Mouse (Mus musculus) gastrocnemius, postnatal 25 days (tissue): Measurements from ENCODE around the gene Fam155a. TPM values are rescaled to one million over a fixed set of nuclear protein-coding genes. Genes with fewer than 3 reads are reported as not detected.

ENCODE experiments used
- DNase-seq: peaks from one replicate; pipeline ENCODE4 v3.0.0; 2022
- total RNA-seq, 2 experiments: library from RNA; stranded (reverse); gene quantifications; 1 replicate in 1 of 2; 2 replicates in 1 of 2; pipeline ENCODE4 v1.2.3; 2021

Fam155a gene
- total RNA-seq, 2 experiments from 2014 or later: 0.08 TPM; not detected in 1

DNA sequence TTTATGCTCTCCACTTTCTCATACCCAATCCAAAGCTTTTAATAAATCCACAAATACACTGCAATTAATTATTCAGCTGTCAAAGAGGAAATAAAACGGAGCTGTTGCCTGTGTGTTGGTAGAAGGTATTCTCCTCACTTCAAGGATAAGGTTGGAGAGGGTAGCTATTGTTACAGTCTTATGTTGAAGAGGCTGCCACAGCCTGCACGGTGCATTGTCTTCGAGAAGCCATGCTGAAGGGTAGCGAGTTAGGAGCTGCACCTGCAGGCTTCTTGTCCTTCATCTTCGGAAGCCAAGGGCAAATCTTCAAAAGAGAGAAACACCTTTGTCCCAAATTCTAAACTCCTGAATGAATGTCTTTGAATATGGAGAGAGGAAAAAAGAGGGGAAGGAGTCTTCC, 288.4 kb downstream of the Fam155a start:
- no peak for DNase-seq

DNA sequence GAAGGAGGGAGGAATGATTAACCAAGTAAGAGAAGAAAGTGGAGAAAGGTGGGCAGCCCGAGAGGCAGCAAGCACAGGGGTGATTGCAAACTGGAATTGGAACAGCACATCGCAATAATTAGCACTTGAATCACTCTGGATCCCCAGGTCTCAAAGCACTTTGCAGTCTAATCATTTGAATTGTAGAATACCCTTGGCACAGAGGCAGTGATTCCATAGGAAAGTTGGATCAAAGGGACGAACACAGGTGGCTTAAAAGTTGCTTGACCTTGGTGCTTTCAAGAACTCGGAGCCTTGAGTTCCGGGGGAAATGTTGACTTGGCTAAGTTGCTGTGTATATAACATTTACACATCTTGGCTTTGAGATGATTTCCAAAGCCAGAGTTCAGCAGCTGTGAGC, 299.7 kb downstream of the Fam155a start:
- no peak for DNase-seq

DNA sequence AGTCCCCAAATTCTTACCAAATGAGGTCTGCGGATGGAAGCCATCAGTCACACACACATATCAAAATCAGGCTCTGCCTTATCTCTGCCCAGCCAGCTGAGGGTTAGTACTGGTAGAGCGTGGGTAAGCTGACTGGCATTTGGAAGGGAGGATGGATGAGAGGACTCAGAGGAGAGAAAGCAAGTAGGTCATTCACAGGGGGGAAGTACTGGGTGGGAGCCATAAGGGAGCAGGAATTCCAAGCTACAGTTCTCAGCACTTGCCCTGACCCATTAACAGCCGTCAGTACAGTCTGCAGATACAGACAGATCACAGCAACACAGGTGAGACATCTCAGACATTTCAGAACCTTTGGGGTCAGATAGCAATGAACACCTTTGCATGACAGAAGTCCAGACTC, 300.8 kb downstream of the Fam155a start:
- DNase-seq: no peak

DNA sequence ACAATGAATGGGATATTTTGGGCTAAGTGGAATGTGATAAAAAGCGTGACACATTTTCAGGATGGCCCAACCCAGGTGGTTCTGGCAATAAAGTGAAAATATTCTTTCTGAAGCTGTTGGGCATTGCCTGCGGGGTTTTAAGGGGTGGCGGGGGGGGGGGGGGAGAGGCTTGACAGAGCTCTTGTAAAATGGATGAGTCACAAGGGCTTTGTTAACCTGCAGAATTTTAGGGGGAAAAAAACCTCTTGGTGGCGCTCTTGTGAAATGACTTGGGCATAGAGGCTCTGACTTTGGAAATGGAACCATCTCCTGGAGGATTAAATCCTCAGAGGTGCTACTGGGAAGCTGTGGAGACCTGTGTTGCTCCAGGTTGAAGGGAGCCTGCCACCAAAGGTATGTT, 309.9 kb downstream of the Fam155a start:
- DNase-seq: no peak

DNA sequence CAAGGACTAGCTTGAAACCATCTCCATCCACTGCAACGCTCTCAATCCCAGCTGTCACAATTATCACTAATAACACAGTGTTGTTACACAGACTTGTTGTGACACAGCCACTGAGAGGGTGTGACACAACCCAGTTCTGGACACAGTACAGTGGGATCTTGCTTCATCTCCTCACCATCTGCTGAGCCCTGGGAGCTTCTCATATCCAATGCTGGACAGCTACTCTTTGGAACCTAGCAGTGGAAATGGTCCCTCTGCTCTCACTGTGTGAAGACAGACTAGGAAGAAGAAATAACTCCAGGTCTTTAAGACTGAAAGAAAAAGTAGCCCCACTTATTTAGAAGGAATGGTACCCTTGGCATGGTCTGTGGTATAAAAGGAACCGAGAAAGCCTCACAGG, 310.3 kb downstream of the Fam155a start:
- no peak for DNase-seq

DNA sequence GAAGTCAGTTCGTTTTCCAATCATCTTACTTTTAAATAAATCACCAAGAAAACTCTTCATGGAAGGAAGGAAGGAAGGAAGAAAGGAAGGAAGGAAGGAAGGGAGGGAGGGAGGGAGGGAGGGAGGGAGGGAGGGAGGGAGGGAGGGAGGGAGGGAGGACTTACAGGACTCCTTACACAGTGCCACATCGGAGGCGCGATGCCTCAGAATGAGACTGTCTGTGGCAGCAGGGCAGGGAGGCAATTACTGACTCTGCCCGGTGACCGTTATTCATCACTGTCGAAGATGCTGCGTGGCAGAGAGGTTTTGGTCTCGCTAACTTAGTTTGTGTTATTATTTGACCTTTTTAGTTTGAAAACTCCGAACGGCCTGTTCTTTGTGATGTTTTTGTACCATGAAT, 312.3 kb downstream of the Fam155a start:
- no peak for DNase-seq

DNA sequence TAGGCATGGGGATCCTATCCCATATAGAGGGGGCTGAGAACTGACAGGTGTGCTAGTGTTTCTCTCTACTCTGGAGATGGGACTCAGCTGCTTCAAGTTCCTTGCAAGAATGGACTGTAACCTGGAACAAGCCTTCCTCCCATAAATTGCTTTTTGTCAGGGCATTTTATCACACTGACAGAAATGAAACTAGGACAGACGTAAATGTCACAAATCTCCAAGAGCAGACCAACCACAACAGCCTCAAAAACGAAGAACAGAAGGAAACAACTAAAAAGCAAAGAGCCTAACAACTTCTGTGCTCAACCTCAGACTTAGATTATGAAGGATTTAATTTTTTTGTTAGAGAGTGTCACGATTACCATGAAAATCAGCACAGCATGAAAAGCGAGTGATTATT, 315.8 kb downstream of the Fam155a start:
- no peak for DNase-seq

- no peak for DNase-seq
Measured at GRCm38 (mm10) chr8:9453742-9454141, 317.2 kb downstream of the Fam155a start.

DNA sequence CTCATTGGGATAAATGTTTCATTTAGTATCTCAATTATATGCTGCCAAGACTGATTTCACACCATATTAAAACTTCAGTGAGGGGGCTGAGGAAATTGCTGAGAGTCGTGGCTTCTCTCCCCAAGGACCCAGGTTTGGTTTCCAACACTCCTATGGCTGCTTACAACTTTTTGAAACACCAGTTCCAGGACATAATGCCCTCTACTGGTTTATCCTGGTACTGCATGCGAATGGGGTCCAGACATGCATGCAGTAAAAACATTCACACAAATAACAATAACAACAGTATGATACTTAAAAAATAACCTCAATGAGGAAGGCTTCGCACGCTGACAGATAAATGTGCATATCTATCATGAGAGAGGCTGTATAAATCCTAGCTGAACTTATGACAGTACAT, 319.4 kb downstream of the Fam155a start:
- DNase-seq: no peak

DNA sequence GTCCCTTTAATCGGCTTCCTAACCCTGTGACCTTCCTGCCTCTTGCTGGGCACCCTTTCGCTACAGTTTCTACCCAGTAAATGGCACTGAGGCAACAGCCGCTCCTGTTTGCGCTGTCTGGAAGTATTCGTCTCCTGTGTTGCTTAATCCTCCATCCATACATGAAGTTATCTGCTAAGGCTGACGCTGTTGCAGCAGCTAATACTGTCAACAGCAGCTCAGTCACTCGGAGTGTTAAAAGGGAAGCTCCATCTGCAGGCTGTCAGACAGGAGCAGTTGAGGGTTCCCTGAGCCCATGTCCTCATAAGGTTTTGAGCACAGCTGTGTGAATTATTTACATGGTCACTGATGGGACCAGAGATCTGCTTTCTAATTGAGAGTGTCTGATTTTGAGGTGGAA, 322.3 kb downstream of the Fam155a start:
- no peak for DNase-seq

DNA sequence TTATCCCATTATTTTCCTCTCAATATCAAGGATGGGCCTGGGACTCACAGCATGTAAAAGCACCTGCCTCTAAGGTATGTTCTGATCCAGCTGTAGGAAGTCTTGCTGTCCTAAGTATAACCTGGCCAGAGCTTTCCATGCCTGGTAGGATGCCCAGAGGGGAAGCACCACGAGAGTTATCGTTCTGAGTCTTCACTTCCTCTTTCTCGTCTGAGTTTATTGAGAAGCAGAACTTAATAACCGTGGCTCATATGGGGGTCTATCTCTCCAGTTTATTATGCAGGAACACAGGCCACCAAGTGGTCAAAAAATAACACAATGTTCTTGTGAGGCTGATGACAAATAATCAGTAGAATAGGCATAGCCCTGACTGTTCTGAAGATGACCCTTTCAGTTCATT, 333.1 kb downstream of the Fam155a start:
- no peak for DNase-seq

DNA sequence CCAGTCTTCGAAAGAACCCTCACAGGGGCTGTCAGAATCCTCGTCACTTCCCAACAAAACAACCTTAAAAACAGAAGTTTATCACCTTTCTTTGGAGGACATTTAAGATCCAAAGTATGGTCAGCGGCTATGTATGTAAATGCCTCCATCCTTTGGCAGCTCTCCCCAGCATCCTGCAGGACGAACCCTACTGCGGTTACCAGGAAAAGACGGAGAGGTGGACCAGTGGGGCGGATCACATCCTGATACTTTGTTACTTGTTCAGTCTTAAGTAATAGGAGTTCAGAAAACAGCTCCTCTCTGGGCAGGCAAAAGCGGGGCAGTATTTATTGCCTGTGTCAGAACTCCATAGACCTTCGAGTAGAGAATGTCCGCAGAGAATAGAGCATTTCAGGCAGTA, 335.5 kb downstream of the Fam155a start:
- DNase-seq: no peak

GRCm38 (mm10) chr8:9432635-9433372, 338.2 kb downstream of the Fam155a start:
- no peak for DNase-seq

- no peak for DNase-seq
Measured at GRCm38 (mm10) chr8:9428846-9429245, 342.1 kb downstream of the Fam155a start.

DNA sequence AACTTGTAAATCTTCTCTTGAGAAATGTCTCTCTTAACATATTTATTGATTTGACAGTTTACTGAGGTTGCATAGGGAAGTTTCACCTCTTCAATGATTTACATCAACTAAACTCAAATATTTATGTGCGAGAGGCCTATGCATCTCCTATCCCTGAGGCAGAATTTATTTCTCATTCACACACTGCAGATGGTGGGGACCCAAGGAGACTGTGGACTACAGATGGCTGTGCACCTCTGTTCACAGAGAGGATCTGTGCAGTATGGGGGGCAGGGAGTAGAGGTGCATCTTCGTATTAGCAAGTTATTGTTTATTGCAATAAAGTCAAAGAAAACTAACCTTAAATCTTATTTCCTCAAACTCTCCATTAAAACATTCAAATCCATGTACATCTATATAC, 346.9 kb downstream of the Fam155a start:
- no peak for DNase-seq

GRCm38 (mm10) chr8:9423590-9423989, 347.4 kb downstream of the Fam155a start:
- no peak for DNase-seq

DNA sequence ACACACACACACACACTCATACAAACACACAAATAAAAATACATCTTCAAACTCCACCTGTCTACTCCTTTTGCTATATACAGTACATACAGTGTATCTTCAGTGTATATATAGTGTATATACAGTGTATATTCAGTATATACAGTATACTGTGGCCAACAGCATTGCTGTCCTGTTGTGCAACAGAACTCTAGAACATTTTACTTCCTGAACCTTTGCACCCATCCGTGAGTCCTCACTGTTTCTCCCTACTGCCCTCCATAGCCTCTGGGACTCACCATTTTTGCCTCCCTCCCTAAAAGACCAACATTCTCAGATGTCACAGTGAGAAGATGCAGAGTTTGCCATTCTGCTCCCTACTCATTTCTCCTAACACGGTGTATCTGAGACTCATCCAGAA, 347.8 kb downstream of the Fam155a start:
- no peak for DNase-seq

GRCm38 (mm10) chr8:9418856-9419800, 351.8 kb downstream of the Fam155a start:
- DNase-seq: no peak

- DNase-seq: no peak
Measured at GRCm38 (mm10) chr8:9416189-9416588, 354.8 kb downstream of the Fam155a start.

DNA sequence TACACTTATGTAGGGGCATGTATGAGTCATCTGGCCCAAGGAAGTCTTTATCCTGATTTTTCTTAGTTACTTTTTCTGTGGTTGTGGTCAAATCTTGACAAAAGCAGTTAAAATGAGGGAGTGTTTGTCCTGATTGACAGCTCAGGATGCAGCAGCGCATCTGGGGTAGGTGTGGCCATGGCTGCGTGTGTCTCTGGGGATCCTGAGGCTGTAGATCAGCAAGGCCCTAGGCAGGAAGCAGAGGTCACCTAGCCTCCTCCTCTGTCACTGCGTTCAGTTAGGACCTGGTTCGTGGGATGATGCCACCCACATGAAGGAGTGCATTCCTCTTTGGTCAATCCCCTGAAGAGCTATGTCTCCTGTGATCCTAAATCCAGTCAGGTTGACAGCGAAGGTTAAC, 362.5 kb downstream of the Fam155a start:
- DNase-seq: no peak

GRCm38 (mm10) chr8:9406204-9406603, 364.8 kb downstream of the Fam155a start:
- no peak for DNase-seq

GRCm38 (mm10) chr8:9404651-9405050, 366.3 kb downstream of the Fam155a start:
- no peak for DNase-seq

GRCm38 (mm10) chr8:9402393-9402792, 368.6 kb downstream of the Fam155a start:
- DNase-seq: no peak
